Mouse (Mus musculus) heart, adult 9 months (tissue): ENCODE measurements around the gene Smg1.

Source experiments
- DNase-seq, 2 experiments: peaks; one replicate each; pipeline ENCODE4 v3.0.0; 2022; ENCODE audit warnings: low spot score in 2 of 2

Smg1 gene

DNA sequence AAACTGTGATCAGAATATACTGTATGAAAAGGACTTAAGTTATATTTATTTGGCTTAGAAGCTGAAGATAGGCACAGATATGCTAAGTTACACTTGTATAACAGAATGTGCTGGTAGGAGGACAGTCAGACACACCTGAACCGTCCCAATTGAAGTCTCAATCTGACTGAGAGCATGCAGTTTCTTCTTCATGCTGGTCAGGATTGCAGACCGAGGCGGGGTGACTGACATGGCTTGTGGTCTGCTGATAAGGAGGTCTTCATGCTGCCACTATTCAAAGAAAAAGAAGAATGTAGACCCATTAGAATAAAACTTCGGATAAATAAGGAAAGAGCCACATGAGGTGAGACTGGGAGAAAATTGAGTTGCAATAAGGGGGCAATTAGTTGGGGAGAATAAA lies 100.3 kb downstream of the Smg1 start:
- no peak for DNase-seq

DNA sequence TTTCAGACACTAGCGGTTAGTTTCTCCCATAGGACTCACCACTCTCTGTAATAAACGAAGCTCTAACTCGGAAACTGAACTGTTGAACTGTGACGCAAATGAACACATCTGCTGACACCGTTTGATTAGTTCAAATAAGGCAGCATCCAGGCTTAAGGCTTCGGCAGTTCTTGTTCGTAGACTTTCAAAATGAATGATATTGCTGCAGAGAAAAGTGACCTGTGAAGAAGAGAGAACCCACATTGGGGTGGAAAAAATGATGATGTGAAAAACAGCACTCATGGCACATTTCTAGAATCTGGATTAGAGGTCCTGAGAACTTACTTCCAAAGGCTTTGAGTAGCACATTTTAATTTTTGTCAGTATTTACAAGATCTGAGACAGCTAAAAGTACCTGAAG lies 102.2 kb downstream of the Smg1 start:
- DNase-seq: no peak

DNA sequence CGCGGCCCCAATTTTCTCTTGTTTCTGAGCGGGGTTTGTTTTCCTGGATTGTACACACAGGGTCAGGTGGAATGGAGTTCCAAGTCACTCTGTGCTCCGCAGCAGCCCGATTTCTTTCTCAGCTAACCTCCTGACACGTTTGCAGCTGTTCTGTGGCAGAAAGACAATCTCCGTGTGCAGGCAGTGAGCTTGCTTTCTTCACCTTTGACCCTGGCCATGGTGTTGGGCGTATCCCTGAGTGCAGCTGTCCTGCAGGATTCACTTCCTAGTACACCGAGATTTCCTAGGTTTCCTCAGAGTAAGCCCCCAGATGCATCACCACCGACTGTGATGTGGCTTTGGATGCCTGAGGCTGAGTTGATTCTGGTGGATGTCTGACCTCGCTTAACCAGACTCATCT lies 108.3 kb downstream of the Smg1 start:
- no peak for DNase-seq

DNA sequence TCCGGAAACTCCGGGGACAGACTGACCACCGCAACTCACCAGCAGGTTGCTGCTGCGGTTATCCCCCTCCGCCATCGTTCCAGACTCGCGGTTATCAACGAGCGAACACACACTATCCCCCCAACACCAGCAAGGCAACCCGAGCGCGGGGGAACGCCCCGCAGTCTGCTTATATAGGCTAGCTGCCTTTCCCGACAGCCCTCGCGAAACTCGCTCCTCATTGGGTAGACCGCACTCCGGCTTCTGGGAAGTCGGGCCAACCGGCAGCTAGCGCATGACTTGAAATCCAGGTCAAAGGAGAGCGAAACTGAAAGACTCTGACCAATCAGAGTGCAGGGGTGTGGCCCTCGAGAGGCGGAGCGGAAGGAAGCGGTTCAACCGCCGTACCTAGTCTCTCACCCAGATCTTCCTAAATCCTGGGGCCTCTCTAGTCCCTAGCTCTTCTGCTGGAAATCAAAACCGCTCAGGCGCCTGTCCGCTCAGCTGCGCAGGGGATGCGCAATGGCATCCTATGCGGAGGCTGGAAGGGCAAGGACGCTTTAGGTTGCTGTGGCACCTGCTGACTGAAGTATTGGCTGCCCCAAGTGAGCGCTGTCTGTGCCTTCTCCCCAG lies 113.9 kb downstream of the Smg1 start, which contains the start of gene Arl6ip1:
Gene Arl6ip1 (minus strand): TSS at position 233 of the 612 bp plus-strand sequence.
- DNase-seq: peak; percentile 98 to 99

DNA sequence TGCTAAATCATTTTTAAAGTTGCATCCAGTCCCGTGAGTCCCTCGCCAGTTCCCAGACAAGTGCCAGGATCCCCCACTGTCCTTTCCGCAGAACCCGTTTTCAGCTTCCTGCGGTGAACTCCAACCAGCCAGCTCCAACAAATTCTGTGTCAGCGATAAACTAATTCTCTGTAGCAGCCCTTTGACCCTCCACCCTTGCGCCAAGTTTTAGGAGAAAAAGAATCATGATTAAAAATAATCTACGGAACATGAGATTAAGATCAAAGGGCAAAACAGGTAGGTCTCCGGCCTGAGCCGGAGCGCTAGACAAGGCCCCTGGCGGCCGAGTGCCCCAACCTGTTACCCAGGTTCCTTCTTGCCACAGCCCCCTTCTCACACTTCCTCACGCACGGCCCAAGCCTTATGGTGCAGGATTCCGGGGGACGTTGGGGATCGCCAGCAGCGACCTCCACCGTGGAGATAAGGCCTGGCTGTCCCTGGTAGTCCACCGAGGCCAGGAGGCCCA lies 114.5 kb downstream of the Smg1 start:
- DNase-seq: peak in 1 of 2 experiments; percentile 13

DNA sequence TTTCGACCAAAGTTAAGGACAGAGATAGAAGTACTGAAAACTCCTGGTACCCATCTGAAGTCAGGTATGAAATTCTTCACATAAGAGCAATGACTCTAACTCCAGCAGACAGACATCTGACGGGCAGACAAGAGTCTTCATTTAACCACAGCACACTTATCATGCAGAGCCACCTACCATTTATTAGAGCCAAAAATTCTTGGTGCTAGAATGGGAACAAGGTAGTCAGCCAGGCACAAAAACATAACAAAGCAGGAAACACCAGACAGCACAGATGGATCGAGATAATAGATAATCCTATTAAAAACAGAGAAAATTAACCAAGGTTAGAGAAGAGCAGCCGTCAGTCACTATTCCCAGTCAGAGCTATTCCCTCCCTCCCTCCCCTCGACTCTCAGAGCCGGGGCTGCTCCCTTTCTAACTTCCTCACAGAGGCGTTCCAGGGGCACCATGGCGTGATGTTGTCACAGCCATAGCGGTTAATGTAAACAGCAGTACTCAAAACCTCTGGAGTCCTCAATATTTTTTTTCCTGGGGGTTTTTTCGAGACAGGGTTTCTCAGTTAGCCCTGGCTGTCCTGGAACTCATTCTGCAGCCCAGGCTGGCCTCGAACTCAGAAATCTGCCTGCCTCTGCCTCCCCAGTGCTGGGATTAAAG lies 117.1 kb downstream of the Smg1 start:
- no peak for DNase-seq

DNA sequence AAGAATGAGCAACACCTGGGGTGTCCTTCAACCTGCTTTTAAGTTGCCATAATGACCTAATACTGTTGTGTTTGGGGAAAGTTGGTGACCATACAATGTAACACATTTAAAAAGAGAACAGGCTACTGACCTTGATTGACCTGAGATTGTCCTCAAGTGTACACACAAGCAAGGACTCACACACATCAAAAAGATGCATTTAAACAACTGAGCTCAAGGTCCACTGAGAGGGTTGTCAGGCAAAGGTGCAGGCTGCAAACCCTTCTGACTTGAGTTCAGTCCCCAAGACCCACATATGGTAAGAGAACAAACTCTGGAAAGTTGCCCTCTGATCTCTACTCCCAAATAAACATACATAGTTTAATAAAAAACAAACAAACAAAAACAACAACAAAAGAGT lies 117.7 kb downstream of the Smg1 start:
- no peak for DNase-seq

DNA sequence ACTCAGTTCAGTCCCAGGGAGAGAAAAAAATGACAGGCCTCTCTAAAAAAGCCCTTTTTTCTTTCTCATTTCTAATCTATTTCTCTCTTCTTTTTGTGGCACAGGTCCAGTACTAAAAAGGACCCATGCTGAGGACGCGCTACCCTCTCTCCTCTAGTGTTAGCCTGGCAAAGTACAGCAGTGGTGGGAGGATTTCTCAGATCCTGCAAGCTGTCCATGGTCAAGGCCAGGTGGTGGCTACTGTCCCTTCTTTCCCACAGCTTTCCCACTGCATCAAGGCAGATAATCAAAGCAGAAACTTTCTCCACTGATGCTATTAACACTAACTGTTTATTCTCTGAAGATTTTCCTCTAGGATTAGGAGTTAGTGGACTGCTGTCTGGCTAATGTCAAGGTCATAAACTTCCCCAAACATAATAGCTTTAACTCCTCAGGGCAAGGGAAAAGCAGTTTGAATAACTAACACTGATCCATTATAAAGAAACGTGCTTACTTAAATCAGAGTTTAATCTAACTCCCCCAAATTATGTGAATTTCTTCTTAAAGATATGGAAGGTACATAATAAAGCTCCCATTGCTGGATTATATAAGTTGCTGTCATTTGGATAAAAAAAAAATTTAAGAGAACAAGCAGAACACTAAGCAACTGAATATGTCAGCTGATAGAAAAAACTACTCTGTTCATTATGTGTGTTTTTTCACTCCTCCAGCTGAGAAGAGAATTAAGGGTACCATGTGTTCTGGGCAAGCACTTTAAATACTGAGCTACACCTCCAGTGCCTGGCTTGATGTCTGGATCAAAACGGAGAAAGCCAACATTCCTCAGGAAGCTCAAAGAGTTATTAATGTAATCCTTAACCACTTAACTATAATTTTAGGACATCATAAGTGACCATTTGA lies 119.7 kb downstream of the Smg1 start:
- no peak for DNase-seq

DNA sequence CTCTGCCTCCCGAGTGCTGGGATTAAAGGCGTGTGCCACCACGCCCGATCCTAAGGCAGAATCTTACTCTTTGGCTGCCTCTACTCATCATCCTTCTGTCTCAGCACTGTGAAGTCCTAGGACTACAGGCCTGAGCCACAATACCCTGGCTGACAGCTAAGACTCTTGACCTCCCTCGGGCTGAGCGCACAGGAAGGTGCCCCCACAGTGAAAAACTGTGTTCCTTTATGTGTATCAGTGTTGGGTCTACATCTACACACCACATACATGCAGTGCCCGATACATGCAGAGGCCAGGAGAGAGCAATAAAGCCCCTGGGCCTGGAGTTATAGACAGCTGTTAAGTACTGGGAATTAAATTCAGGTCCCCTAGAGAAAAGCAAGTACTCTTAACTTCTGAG lies 121.2 kb downstream of the Smg1 start:
- no peak for DNase-seq

DNA sequence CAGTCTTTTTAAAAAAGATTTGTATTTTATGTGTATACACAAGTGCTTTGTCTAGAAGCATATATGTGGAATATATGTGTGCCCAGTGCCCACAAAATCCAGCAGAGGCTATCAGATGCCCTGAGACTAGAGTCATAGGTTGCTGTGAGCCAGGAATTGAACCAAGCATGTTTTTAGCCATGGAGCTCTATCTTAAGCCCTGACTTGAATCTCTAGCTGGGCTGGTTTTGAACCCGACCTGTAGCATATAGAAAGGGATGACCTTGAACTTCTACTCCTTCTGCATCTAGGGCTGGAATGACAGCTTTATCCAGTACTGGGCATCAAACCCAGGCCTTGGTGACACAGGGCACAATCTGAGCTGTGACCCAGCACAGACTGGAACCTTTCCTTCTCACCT lies 122.8 kb downstream of the Smg1 start:
- DNase-seq: no peak

DNA sequence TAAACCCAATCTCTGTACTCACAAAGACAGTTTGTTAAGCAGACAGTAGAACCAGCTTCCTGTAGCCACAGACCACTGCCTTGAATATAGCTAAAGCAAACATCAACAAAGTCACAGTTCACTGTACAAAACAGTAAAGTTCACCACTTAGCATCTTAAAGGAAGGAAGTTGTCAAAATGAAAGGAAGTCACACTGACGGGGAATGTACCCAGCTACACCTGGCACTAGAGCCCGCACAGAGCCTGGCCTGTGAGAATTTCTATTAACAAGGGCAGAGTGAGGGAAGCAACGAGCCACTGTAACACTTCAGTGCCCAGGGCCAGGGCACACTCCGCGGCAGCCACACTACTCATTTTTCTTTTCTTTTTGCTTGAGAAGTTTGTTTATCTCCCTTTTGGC lies 123.5 kb downstream of the Smg1 start:
- DNase-seq: peak in 1 of 2 experiments; percentile 16

DNA sequence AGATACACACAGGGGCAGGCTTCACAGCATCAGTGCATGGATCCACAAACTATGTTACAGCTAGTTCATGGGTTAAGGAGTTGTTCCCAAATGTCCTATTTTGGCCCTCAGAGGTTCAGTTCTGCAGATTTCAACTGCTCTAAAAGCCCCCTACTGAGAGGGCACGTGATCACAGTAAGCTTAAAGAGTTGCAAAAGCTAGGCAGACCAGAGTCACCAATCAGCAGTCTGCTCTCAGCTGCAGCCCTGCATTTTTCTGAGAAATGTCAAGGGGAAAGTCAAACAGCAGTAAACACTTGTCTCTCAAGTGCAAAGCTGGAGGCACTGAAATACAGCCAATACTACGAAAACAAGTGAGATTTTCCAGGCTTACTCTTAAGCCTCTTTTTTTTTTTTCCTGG lies 124.3 kb downstream of the Smg1 start:
- DNase-seq: no peak

DNA sequence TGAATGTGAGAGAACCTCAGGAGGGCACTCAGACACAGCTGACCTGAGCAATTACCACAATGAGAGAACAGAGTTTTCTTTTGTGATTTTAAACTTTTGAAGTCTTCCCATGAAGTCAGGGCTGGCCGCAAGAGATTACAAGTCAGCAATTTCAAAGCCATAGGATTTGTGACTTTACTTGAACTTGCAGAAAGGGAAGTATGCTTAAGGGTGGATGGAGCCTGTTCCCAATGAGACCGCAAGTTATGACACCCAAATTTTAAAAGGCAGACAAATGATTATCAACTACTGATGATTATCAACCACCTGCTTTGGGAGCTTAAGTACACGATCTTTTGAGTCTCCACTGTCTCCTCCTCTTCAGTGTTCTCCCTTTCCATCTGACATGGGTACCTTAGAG lies 125.0 kb downstream of the Smg1 start:
- no peak for DNase-seq

DNA sequence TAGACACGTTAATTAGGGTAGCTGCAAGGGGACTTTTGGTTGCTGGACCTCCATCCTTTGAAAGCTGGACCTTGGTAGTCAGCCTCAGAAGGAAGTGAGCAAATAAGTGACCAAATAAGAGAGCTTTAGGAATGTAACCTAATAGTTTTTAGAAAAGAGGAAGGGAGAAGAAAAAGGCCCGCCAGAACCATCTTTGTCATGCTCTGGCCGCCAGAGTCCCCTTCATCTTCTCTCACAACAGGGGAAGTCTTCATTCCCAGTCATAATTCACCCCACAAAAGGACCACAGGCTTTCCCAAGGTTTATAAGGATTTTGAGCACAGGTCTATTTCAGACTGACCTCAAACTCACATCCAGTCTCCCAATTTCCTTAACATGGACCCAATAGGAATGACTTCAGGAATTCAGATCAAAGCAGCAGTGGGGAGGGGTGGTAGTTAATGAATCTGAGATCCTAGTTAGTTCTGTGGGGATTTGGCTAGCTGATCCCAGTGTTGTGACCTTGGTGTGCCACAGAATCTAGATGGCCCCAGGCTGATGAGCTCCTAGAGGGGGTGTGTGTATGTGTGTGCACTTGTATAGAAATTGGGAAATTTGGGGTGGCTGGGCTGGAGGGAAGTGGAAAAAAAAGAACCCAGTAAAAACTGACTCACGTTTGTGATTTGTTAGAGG lies 125.8 kb downstream of the Smg1 start:
- no peak for DNase-seq

DNA sequence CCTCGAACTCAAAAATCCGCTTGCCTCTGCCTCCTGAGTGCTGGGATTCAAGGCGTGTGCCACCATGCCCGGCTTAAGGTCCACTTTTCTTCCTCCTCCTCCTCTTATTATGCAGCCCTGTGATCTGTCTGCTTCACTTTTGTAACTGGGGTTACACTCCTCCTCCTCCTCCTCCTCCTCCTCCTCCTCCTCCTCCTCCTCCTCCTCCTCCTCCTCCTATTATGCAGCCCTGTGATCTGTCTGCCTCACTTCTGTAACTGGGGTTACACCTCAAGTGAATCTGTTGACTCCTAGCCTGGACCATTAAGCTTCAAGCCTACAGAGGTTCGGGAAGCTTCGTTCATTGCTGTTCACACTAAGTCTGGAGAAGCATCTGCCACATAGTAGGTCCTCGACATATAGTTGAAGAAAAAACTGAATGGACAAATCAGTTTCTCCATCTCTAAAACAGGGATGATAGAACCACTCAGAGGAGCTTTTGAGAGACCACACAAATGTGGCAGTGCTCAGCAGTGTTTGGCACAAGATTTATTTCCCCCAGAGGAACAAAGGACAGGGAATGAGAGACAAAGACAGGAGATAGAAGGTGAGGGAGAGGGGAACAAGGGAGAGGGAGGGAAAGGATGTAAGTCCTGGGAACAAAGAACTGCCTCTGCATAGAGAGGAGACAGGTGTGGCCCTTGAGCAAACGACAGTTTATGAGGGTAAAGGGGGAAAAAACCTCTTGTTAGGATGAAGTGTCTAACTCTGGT lies 126.5 kb downstream of the Smg1 start:
- DNase-seq: no peak

DNA sequence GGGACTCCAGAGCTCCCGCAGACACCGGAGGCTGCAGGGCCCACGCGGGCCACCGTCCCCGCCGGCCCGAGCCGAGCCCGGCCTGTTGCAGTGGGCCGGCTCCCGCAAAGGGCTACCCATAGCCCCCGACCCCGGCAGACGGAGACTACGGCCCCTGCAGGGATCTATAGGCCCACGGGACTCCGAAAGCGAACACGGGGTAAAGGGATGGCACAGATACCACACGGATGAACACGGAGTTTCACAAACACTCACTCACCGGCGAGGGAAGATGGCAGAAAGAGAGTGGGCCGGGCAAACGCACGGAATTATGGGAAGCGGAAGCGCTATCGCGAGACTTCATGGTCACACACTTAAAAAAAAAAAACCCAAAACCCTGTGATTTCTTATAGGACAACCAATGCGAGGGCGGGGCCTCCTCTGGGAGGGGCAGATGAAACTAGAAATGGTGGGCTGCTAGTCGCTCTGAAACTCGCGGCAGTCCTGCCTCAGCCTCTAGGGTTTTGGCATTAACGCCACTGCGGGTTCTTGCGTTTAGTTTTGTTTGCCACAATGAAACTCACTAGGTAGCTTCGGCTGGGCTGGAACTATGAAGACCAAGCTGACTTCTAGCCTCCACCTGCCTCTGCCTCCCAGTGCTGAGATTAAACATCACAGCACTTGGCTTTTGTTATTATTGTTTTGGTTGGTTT lies 127.4 kb downstream of the Smg1 start, which contains the start of gene Rps15a:
Gene Rps15a (minus strand): TSS at position 312 of the 692 bp plus-strand sequence.
- peak; percentile 93 to 94 for DNase-seq

DNA sequence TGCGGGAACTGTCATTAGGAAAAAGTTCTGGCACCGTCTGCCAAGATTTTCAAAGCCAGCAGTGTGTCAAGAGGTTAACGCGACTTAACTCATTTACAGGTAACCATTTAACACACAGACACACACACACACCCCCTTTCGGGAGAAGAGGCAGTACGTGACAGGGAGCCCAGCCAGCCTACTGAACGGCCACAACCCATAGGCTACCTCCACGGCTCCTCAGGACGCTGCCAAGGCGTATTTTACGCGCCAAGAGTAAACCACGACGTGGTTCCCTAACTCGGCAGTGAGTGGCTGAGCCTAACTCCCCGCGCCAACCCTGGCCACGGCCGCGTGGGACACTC lies 128.0 kb downstream of the Smg1 start:
- no peak for DNase-seq

DNA sequence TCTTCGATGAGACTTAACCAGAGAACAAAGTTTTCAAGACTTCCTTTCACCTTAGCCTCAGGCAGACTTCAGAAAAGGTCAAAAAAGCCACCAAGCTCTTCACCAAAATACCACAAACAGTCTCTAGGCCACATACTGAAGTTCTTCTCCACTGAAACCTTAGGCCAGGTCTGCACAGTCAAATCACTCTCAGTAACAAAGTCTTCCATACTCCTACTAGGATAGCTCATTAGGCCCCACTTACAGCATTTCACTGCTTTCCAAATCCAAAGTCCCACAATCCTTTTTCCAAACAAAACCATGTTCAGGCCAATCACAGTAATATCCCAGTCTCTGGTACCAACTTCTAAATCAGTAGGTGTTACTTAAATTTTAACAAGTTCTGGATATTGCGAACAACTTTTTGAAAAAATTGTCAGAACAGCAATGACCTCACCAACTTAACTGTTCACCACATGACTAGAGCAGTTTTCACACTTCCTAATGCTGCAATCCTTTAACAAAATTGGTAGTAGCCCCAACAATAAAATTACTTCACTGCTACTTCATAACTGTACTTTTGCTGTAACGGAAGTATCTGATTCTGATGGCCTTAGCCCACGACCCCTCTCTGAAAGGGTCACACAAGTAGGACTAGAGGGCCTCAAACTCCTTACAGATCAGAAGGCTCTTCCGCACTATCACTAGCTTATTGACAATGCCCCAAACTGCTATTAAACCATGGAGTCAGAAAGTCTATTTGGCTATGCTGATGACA lies 129.8 kb downstream of the Smg1 start:
- DNase-seq: no peak

DNA sequence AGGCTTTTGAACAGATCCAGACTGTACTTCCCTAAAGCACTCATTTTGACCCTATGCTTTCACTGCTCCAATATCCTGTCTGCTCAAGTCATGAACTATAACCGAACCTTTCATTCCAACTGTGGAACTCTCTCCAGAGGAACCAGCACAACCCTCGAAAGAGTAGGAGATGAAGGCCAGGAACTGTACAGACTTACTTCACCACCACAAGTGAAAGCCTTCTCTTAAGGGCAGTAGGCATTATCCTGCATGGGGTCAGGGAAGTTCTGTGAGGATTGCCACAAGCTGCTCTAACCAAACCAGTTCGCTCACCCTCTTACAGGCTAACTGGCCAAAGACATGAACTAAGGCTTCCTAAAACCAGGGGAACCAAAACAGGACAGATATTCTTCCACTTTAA lies 132.3 kb downstream of the Smg1 start:
- DNase-seq: no peak

DNA sequence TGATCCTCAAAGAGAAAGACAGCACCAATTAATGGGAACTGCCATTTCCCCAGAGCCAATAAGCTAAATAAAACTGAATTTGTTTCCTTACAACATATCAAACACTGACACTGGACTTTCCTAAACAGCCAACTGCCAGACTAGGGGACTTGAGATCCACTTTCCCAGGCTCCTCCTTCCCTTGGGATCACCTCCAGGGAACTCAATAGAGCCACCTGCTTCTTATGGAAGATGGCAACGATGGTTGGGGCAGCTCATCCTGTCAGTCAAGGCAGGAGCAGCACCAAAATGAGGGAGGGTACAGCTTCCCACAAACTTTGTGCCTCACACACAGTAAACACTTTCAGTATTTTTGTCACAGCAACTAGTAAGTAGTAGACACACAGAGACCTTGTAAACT lies 135.8 kb downstream of the Smg1 start:
- no peak for DNase-seq
